Mouse (Mus musculus): ENCODE data around the gene Sycp2l. TPM values are rescaled to one million over a fixed set of nuclear protein-coding genes. Genes with fewer than 3 reads are reported as not detected.

Gene Sycp2l
- polyA plus RNA-seq, 1 experiment from 2014 or later: not detected

DNA sequence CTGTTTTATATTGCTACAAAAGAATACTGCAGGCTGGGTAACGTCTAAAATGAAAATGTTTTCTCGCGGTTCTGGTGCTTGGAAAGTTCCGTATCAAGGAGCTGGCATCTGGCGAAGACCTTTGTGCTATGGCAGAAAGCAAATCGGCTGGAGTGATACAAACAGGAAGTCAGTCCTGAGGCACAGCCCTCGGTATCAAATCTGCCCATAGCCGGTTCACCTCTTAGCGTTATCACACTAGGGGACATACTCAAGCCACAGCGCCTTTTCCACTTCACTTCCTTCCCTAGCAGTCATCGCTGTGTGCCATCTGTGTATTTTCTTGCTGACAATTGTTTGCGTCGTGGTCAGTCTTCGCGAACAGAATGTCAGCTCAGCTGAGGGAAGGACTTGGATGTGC, 15.8 kb upstream of the Sycp2l start:
- 39% methylated on average over 15 of the region's 15 CpGs for WGBS
- Histone ChIP-seq H3K4me3 (ENCODE audit: control insufficient read depth in 1 of 2, insufficient read depth in 1 of 2, low read depth in 1 of 2, low read length in 2 of 2) (no peak overlapping the region), H3K36me3 (ENCODE audit: control insufficient read depth, insufficient read depth, low read length) (no peaks in the 10 kb centered on the region), H3K9ac (ENCODE audit: low read length) (no peak overlapping the region), H3K4me2 (ENCODE audit: low read length) (peak overlapping the region; percentile 38; the same call in 1 of the 2 replicates), H3K9me3 (ENCODE audit: control insufficient read depth, low read length) (no peaks in the 10 kb centered on the region), H3K27ac (replicated peaks in 1 of 2; ENCODE audit: control insufficient read depth in 1 of 2, insufficient read depth in 1 of 2, low read depth in 2 of 2, low read length in 2 of 2) (no peak overlapping the region), H3K4me1 (ENCODE audit: control insufficient read depth in 2 of 2, insufficient read depth in 2 of 2, low read length in 2 of 2) (peaks cover 2% of the 10 kb centered on the region in 2 experiments; a peak in 1 of 4 replicates), H3K27me3 (ENCODE audit: control insufficient read depth, insufficient read depth, low read length) (no peaks in the 10 kb centered on the region)
- no peak for ATAC-seq (ENCODE audit: insufficient number of reproducible peaks, insufficient read depth, low FRiP score, low read depth)

DNA sequence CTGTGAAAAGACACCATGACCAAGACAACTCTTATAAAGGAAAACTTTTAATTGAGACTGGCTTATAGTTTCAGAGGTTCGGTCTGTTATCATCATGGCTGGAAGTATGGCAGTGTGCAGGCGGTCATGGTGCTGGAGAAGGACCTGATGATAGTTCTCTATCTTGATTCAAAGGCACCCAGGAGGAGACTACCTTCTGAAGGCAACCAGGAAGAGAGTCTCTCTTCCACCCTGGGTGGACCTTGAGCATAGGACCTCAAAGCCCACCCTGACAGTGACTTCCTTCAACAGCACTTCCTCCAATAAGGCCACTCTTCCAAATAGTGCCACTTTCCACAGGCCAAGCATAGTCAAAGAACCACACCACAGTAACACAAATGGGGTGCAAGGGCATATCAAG, 14.1 kb upstream of the Sycp2l start:
- no peak overlapping the region for H3K9ac ChIP-seq (ENCODE audit: low read length)
- ATAC-seq (ENCODE audit: insufficient number of reproducible peaks, insufficient read depth, low FRiP score, low read depth): no peak

DNA sequence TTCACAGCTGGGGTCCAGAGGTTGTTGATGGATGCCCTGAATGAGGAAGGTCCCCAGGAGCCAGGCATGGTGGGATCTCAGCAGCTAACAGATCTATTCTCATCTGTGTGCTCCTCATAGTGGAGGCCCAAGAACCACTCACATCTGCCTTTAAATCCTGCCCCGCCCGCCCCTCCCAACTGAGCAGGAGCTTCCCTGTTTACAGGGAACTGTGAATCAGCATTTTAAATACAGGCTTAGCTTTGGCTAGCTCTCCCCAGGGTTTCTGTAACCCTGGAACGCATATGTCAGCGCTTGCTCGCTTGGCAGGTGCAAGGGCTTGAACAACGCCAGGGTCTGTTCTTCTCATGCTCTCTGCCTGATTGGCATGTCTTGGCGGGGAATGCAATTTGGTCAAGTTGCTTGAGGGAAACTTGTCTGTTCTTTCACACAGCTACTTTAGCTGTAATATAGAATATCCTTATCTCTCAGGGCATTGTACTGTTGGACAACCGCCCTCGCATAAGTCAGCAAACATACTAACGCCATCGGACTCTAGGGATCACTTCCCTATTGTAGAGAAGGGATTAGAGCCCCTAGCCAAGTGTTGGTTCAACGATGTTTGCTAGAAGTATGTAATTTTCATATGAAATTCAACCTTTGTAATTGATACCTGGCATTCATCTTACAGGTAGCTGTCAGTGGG, 10.1 kb upstream of the Sycp2l start:
- Histone ChIP-seq H3K4me2 (ENCODE audit: low read length) (no peak overlapping the region), H3K4me3 (ENCODE audit: control insufficient read depth in 1 of 2, insufficient read depth in 1 of 2, low read depth in 1 of 2, low read length in 2 of 2) (no peak overlapping the region), H3K27me3 (ENCODE audit: control insufficient read depth, insufficient read depth, low read length) (no peaks in the 10 kb centered on the region), H3K9me3 (ENCODE audit: control insufficient read depth, low read length) (no peaks in the 10 kb centered on the region), H3K36me3 (ENCODE audit: control insufficient read depth, insufficient read depth, low read length) (no peaks in the 10 kb centered on the region), H3K4me1 (ENCODE audit: control insufficient read depth in 2 of 2, insufficient read depth in 2 of 2, low read length in 2 of 2) (no peaks in the 10 kb centered on the region), H3K27ac (replicated peaks in 1 of 2; ENCODE audit: control insufficient read depth in 1 of 2, insufficient read depth in 1 of 2, low read depth in 2 of 2, low read length in 2 of 2) (no peak overlapping the region), H3K9ac (ENCODE audit: low read length) (no peak overlapping the region)
- ATAC-seq (ENCODE audit: insufficient number of reproducible peaks, insufficient read depth, low FRiP score, low read depth): no peak
- 69% methylated on average over 12 of the region's 12 CpGs for WGBS

More for the DNA sequence above, 14.1 kb upstream of the Sycp2l start:
- Histone ChIP-seq H3K36me3 (ENCODE audit: control insufficient read depth, insufficient read depth, low read length) (no peaks in the 10 kb centered on the region), H3K4me1 (ENCODE audit: control insufficient read depth in 2 of 2, insufficient read depth in 2 of 2, low read length in 2 of 2) (peaks cover 2% of the 10 kb centered on the region in 2 experiments; a peak in 1 of 4 replicates), H3K4me3 (ENCODE audit: control insufficient read depth in 1 of 2, insufficient read depth in 1 of 2, low read depth in 1 of 2, low read length in 2 of 2) (no peak overlapping the region), H3K27me3 (ENCODE audit: control insufficient read depth, insufficient read depth, low read length) (no peaks in the 10 kb centered on the region), H3K4me2 (ENCODE audit: low read length) (no peak overlapping the region), H3K9me3 (ENCODE audit: control insufficient read depth, low read length) (no peaks in the 10 kb centered on the region), H3K27ac (replicated peaks in 1 of 2; ENCODE audit: control insufficient read depth in 1 of 2, insufficient read depth in 1 of 2, low read depth in 2 of 2, low read length in 2 of 2) (no peak overlapping the region)
- WGBS: 85% methylated on average over 2 of the region's 2 CpGs

DNA sequence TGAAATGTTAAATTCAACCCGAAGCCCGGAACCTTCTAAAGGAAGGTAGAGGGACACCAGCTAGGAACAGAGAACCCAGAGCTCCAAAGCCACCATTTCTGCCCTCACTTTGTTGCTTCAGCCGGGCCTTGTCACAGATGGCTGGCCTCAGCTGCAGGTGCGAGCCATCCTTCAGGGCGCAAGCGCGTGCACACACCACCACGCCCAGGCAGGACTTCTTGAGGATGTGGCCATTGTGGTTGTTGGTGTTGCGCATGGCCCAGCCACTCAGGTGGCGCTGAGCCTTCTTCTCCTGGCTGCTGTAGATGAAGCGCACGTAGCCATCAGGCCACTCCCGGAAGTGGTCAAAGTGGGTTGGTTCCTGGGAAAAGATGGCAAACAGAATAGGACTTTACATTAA, 8.6 kb upstream of the Sycp2l start:
- H3K9me3 ChIP-seq (ENCODE audit: control insufficient read depth, low read length): no peaks in the 10 kb centered on the region
- H3K4me1 ChIP-seq (ENCODE audit: control insufficient read depth in 2 of 2, insufficient read depth in 2 of 2, low read length in 2 of 2): no peaks in the 10 kb centered on the region
- H3K36me3 ChIP-seq (ENCODE audit: control insufficient read depth, insufficient read depth, low read length): no peaks in the 10 kb centered on the region
- no peak overlapping the region for H3K4me3 ChIP-seq (ENCODE audit: control insufficient read depth in 1 of 2, insufficient read depth in 1 of 2, low read depth in 1 of 2, low read length in 2 of 2)
- WGBS: 91% methylated on average over 13 of the region's 13 CpGs
- H3K27me3 ChIP-seq (ENCODE audit: control insufficient read depth, insufficient read depth, low read length): no peaks in the 10 kb centered on the region
- no peak overlapping the region for H3K4me2 ChIP-seq (ENCODE audit: low read length)
- no peak overlapping the region for H3K27ac ChIP-seq (replicated peaks in 1 of 2; ENCODE audit: control insufficient read depth in 1 of 2, insufficient read depth in 1 of 2, low read depth in 2 of 2, low read length in 2 of 2)
- ATAC-seq (ENCODE audit: insufficient number of reproducible peaks, insufficient read depth, low FRiP score, low read depth): no peak
- H3K9ac ChIP-seq (ENCODE audit: low read length): no peak overlapping the region

DNA sequence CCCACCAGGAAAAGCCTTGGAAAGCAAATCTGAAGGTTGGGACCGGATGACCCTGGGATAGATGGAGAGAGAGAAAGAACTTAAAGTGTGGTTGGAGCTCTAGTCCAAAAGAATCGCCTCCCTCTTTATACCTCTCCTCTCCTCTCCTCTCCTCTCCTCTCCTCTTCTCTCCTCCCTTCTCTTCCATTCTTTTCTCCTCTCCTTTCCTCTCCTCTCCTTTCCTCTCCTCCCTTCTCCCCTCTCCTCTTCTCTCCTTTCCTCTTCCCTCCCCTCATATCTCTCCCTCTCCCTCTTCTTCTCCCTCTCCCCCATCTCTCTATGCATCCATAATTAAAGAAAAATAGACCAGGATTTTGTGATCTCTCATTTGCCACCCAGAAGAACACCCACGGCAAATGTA, 3.2 kb upstream of the Sycp2l start, which contains the start of gene Gcm2:
Gcm2 (minus strand) TSS at position 101 of the 400 bp plus-strand sequence.
- Histone ChIP-seq H3K36me3 (ENCODE audit: control insufficient read depth, insufficient read depth, low read length) (no peaks in the 10 kb centered on the region), H3K4me1 (ENCODE audit: control insufficient read depth in 2 of 2, insufficient read depth in 2 of 2, low read length in 2 of 2) (no peaks in the 10 kb centered on the region), H3K27me3 (ENCODE audit: control insufficient read depth, insufficient read depth, low read length) (peaks cover 26% of the 10 kb centered on the region; the same call in 1 of the 2 replicates), H3K9ac (ENCODE audit: low read length) (no peak within 1 kb of the TSS), H3K4me3 (ENCODE audit: control insufficient read depth in 1 of 2, insufficient read depth in 1 of 2, low read depth in 1 of 2, low read length in 2 of 2) (no peak within 1 kb of the TSS), H3K4me2 (ENCODE audit: low read length) (no peak within 1 kb of the TSS), H3K27ac (replicated peaks in 1 of 2; ENCODE audit: control insufficient read depth in 1 of 2, insufficient read depth in 1 of 2, low read depth in 2 of 2, low read length in 2 of 2) (no peak within 1 kb of the TSS), H3K9me3 (ENCODE audit: control insufficient read depth, low read length) (no peaks in the 10 kb centered on the region)
- ATAC-seq (ENCODE audit: insufficient number of reproducible peaks, insufficient read depth, low FRiP score, low read depth): no peak
- WGBS: 79% methylated on average over 2 of the region's 3 CpGs

DNA sequence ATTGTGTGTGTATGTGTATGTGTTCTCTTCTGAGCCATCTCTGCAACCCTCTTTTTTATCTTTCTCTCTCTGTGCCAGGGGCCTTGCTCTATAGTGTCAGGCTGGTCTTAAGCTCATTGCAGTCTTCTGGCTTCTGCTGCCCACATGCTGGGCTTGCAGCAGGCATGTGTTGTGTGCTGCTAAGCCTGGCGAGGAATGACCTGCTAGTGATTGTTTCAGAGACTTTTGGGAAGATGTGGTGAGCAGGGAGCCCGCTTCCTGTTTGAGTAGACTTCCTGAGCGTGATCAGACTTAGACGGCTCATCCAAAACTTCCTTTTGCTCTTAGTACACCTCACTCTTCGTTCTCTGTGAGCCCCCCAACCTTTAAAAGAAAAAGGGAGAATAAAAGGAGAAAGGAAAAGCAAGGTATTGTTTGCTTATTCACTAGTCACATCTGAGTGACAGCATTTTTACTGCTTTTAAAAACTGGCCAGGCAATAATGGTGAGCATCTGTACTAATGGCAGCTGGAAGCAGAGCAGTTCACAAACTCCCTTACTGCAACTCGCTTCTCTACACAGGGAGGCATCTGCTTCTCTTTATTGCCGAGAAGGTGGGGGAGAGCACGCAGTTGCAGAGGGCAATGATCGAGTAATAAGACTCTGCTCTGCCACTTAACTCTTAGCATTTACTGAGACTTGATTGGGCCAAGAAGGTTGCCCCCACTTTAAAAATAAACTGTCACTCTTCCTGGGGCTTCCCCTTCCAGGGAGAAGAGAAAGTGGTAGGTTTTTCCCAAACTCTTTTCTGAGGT, 5.2 kb downstream of the Sycp2l start:
- Histone ChIP-seq H3K4me3 (ENCODE audit: control insufficient read depth in 1 of 2, insufficient read depth in 1 of 2, low read depth in 1 of 2, low read length in 2 of 2) (no peak overlapping the region), H3K27me3 (ENCODE audit: control insufficient read depth, insufficient read depth, low read length) (peaks cover 8% of the 10 kb centered on the region; the same call in 1 of the 2 replicates), H3K36me3 (ENCODE audit: control insufficient read depth, insufficient read depth, low read length) (no peaks in the 10 kb centered on the region), H3K4me2 (ENCODE audit: low read length) (no peak overlapping the region), H3K27ac (replicated peaks in 1 of 2; ENCODE audit: control insufficient read depth in 1 of 2, insufficient read depth in 1 of 2, low read depth in 2 of 2, low read length in 2 of 2) (no peak overlapping the region), H3K4me1 (ENCODE audit: control insufficient read depth in 2 of 2, insufficient read depth in 2 of 2, low read length in 2 of 2) (no peaks in the 10 kb centered on the region), H3K9ac (ENCODE audit: low read length) (no peak overlapping the region), H3K9me3 (ENCODE audit: control insufficient read depth, low read length) (no peaks in the 10 kb centered on the region)
- ATAC-seq (ENCODE audit: insufficient number of reproducible peaks, insufficient read depth, low FRiP score, low read depth): no peak
- WGBS: 42% methylated on average over 9 of the region's 9 CpGs

DNA sequence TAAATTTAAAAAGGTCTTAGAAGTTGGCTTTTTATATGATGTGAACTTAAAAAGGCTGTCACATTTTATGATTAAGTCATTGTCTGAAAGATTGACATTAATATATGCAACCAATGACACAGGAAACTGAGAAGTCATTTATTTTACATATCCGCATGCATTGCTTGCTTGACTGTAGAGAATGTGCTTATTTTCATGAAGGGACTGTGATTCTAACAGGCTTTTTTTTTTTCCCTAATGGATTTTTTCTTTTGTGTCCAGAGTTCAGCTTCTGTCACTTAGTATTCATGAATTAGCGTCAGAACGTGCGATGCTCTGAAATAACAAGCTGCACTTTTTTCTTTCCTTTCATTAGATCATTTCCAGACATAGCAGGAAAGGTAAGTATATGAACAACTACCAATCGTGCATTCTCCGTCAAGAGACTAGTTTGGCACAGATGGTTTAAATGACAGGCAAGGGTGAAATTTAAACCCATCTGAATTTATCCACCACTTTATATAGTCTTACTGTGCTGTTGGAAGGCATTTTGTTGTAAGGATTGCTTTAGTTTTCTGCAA, 9.6 kb downstream of the Sycp2l start:
- Histone ChIP-seq H3K9me3 (ENCODE audit: control insufficient read depth, low read length) (no peaks in the 10 kb centered on the region), H3K36me3 (ENCODE audit: control insufficient read depth, insufficient read depth, low read length) (no peaks in the 10 kb centered on the region), H3K4me2 (ENCODE audit: low read length) (no peak overlapping the region), H3K4me3 (ENCODE audit: control insufficient read depth in 1 of 2, insufficient read depth in 1 of 2, low read depth in 1 of 2, low read length in 2 of 2) (no peak overlapping the region), H3K4me1 (ENCODE audit: control insufficient read depth in 2 of 2, insufficient read depth in 2 of 2, low read length in 2 of 2) (no peaks in the 10 kb centered on the region), H3K9ac (ENCODE audit: low read length) (no peak overlapping the region), H3K27ac (replicated peaks in 1 of 2; ENCODE audit: control insufficient read depth in 1 of 2, insufficient read depth in 1 of 2, low read depth in 2 of 2, low read length in 2 of 2) (no peak overlapping the region), H3K27me3 (ENCODE audit: control insufficient read depth, insufficient read depth, low read length) (no peaks in the 10 kb centered on the region)
- ATAC-seq (ENCODE audit: insufficient number of reproducible peaks, insufficient read depth, low FRiP score, low read depth): no peak
- WGBS: 93% methylated on average over 6 of the region's 6 CpGs
